Mouse (Mus musculus): Measurements from ENCODE around the gene Tenm4. TPM values are rescaled to one million over a fixed set of nuclear protein-coding genes. Genes with fewer than 3 reads are reported as not detected.

Tenm4 gene
- polyA plus RNA-seq, 1 experiment: 9.8 TPM

GRCm38 (mm10) chr7:96212592-96213541 is 41.8 kb downstream of the Tenm4 start:
- peak overlapping the region; percentile 61 for H3K4me3 ChIP-seq (ENCODE audit: insufficient read depth, low read depth, low read length)
- H3K27ac ChIP-seq (replicated peaks; ENCODE audit: low read depth, low read length): peak overlapping the region; percentile 1; the same call in 1 of the 2 replicates
- H3K4me1 ChIP-seq (ENCODE audit: control insufficient read depth, insufficient read depth, insufficient read length, low read length): peaks cover 4% of the 10 kb centered on the region; the same call in 1 of the 2 replicates

DNA sequence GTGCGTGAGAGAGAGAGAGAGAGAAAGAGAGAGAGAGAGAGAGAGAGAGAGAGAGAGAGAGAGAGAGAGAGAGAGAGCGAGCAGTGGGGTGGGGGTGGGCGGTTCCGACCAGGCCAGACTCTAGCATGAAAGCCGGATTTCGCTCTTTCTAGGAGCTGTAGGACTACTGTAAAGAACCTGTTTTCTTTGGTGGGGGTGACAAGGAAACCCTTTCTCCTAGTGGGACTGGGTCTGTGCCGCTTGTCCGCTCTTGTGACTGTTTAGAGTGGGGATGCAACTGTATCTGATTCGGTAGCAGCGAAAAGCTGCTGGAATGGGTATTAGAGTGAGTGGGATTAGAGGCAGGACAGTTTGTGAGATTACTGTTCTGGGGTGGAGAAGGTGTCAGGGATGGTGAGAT is 42.7 kb downstream of the Tenm4 start:
- Histone ChIP-seq H3K27ac (replicated peaks; ENCODE audit: low read depth, low read length) (no peak overlapping the region), H3K4me1 (ENCODE audit: control insufficient read depth, insufficient read depth, insufficient read length, low read length) (peaks cover 4% of the 10 kb centered on the region; the same call in 1 of the 2 replicates), H3K4me3 (ENCODE audit: insufficient read depth, low read depth, low read length) (no peak overlapping the region)

DNA sequence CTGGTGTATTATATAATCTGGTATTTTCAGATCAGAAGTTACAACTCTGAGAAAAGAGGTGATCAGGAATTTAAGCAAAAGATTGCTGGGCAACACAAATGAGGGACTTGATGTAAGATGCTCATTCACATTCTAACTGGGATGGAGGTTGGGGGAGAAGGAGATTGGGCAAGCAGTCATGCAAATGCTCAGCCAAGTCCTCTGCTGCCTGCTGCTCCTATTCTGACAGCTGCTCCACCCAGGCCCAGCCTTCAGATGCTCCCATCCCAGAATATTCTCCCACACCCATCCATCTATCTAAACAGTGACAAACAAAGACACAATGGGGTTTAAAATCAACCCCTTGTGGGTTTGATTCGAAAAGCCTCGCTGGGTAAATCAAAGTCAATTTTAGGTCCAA is 43.8 kb downstream of the Tenm4 start:
- Histone ChIP-seq H3K4me3 (ENCODE audit: insufficient read depth, low read depth, low read length) (no peak overlapping the region), H3K27ac (replicated peaks; ENCODE audit: low read depth, low read length) (no peak overlapping the region)

DNA sequence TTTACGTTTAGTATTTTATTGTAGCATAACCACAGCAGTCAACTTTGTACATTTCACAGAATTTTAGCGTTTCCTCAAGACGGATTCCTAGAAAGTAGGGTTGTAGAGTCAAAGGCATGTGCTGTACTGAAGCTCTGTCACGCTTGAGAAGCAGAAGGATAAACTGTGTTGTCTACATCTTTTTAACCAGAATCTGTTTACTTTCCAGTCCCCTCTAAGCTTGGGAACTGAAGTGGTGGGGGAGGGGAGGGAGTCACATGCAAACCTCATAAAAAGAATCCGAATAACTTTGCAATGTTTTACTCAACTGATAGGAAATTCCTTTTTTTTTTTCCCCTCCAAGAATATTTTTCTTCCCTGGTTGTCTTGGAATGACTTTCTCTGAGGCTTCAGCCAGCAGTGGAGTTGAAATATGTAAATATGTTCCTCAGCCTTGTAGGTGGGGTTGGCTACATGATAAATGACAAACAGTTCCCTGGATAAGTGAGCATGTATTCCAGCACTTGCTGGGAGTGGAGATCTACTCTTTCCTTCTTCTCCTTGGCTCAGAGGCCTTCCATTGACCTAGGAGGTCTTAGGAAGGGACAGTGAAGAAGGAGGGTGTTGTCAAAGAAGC is 45.0 kb downstream of the Tenm4 start:
- Histone ChIP-seq H3K4me3 (ENCODE audit: insufficient read depth, low read depth, low read length) (no peak overlapping the region), H3K4me1 (ENCODE audit: control insufficient read depth, insufficient read depth, insufficient read length, low read length) (peaks cover 4% of the 10 kb centered on the region; the same call in 1 of the 2 replicates), H3K27ac (replicated peaks; ENCODE audit: low read depth, low read length) (no peak overlapping the region)

More for the DNA sequence above, 43.8 kb downstream of the Tenm4 start:
- peaks cover 4% of the 10 kb centered on the region; the same call in 1 of the 2 replicates for H3K4me1 ChIP-seq (ENCODE audit: control insufficient read depth, insufficient read depth, insufficient read length, low read length)

- Histone ChIP-seq H3K27ac (replicated peaks; ENCODE audit: low read depth, low read length) (no peak overlapping the region), H3K4me1 (ENCODE audit: control insufficient read depth, insufficient read depth, insufficient read length, low read length) (no peaks in the 10 kb centered on the region), H3K4me3 (ENCODE audit: insufficient read depth, low read depth, low read length) (no peak overlapping the region)
Observed at GRCm38 (mm10) chr7:96219386-96219785, 48.3 kb downstream of the Tenm4 start.

- Histone ChIP-seq H3K27ac (replicated peaks; ENCODE audit: low read depth, low read length) (no peak overlapping the region), H3K4me3 (ENCODE audit: insufficient read depth, low read depth, low read length) (no peak overlapping the region), H3K4me1 (ENCODE audit: control insufficient read depth, insufficient read depth, insufficient read length, low read length) (no peaks in the 10 kb centered on the region)
Observed at GRCm38 (mm10) chr7:96220647-96221046, 49.6 kb downstream of the Tenm4 start.

DNA sequence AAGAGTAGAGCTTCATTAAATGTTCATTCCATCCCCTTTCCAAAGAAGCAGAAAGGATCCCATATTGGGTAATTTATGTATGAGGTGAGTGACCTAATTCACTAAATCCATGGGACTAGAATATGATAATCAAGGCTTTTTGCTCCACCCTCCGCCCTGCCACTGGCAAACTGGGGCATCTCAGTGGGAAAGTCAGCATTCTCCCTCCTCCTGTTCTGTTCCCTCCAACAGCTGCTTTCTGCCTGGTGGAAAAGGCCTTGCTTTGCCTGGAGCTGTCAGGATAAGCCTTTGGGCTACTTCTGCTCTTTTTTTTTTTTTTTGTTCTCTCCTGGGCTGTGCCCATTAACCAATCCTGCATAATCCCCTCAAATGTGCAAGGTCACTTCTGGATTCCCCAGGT is 51.5 kb downstream of the Tenm4 start:
- no peaks in the 10 kb centered on the region; the same call in 1 of the 2 replicates for H3K4me1 ChIP-seq (ENCODE audit: control insufficient read depth, insufficient read depth, insufficient read length, low read length)
- no peak overlapping the region for H3K4me3 ChIP-seq (ENCODE audit: insufficient read depth, low read depth, low read length)
- no peak overlapping the region for H3K27ac ChIP-seq (replicated peaks; ENCODE audit: low read depth, low read length)

DNA sequence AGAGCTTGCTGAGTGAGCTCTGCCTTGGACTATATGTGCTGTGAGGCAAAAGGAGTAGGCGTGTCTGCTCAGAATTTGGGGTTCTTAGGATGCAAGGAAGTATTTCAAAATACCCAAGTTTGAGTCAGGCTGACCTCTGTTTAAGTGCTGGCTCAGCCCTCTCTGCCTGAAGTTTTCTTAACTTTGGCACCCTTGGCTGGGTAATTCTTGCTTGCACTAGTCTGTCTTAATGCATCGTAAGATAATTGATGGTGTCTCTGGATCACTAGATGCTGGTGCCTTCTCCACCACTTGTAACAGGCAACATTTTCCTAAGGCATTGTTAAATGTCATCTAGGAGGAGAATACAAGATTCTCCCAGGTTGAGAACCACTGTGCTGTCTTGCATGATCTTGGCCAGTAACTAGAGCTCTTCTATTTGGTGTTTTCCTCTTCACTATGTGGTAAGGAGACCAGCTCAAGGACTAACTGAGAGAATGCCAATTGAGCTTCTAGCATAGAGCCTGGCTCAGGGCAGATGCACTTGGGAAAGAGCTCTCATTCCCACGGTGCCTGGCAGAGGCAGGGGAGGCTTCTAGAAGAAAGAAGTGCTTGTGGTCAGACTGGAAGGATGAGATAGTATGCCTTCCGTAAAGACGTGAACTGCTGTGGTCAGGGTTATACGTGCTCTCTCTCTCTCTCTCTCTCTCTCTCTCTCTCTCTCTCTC is 57.7 kb downstream of the Tenm4 start:
- no peak overlapping the region for H3K27ac ChIP-seq (replicated peaks; ENCODE audit: low read depth, low read length)
- H3K4me1 ChIP-seq (ENCODE audit: control insufficient read depth, insufficient read depth, insufficient read length, low read length): peaks cover 11% of the 10 kb centered on the region
- no peak overlapping the region for H3K4me3 ChIP-seq (ENCODE audit: insufficient read depth, low read depth, low read length)

GRCm38 (mm10) chr7:96230006-96230719 is 59.1 kb downstream of the Tenm4 start:
- Histone ChIP-seq H3K27ac (replicated peaks; ENCODE audit: low read depth, low read length) (peak overlapping the region; percentile 75), H3K4me3 (ENCODE audit: insufficient read depth, low read depth, low read length) (no peak overlapping the region), H3K4me1 (ENCODE audit: control insufficient read depth, insufficient read depth, insufficient read length, low read length) (peaks cover 11% of the 10 kb centered on the region)

DNA sequence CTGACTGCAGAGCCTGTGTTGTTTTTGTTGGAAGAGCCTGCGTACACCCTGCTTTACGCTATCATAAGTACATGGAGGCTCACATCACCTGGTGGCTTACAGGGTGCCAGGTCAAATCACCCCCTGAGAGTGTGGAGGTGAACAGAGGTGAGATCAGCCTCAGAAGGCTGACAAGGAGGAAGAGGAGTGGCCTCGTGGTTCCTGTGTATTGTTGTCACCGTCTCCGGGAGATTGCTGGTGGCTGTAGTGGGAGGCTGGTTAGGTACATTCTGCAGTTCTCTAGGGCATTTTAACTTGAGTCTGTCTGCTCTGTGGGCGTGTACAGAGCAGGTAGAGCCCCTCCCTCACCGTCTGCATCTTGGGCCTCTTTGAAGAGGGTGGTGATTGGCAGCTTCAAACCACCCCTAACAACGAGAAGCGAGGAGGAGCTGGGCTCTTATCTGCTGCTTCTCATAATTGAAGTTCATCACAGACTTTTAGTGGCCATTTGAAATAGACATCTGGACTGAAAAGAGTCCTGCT is 59.7 kb downstream of the Tenm4 start:
- Histone ChIP-seq H3K4me3 (ENCODE audit: insufficient read depth, low read depth, low read length) (no peak overlapping the region), H3K4me1 (ENCODE audit: control insufficient read depth, insufficient read depth, insufficient read length, low read length) (peaks cover 11% of the 10 kb centered on the region), H3K27ac (replicated peaks; ENCODE audit: low read depth, low read length) (peak overlapping the region; percentile 12; the same call in 1 of the 2 replicates)

DNA sequence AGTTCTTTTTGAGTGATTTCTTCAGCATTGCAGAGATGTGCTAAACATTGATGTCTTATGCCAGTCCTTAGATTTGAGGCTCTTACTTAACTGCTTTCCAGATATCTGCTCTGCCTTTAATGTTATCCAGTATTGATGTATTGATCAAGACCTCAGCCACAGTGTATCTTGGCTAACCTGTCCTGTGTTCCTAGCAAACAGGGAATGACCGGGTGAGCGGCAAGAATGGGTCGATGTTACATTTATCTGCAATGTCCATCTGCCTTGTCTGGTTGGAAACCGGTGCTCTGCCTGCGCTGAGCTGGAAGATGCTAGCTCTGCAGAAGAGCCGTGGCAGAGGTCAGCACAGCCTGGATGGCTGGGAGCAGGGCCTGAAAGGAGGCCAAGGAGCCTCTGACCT is 64.8 kb downstream of the Tenm4 start:
- no peak overlapping the region for H3K4me3 ChIP-seq (ENCODE audit: insufficient read depth, low read depth, low read length)
- H3K27ac ChIP-seq (replicated peaks; ENCODE audit: low read depth, low read length): no peak overlapping the region
- H3K4me1 ChIP-seq (ENCODE audit: control insufficient read depth, insufficient read depth, insufficient read length, low read length): no peaks in the 10 kb centered on the region

DNA sequence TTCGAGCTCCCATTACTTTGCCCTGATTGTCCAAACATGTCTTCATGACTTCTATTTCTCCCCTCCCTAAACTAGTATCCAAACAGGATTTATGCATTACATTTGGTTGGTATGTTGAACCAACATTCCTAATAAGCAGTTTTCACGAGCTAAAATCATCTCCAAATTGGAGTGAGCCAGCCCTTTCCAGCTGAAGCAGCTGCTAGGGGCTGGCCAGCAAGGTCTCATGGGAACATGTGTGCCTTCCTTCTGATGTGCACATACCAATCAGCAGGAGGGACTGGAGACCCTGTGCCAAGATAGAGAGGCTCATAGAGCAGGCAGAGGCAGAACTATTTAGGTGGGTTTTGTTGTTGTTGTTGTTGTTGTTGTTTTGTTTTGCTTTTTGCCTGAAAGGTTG is 69.6 kb downstream of the Tenm4 start:
- Histone ChIP-seq H3K27ac (replicated peaks; ENCODE audit: low read depth, low read length) (no peak overlapping the region), H3K4me1 (ENCODE audit: control insufficient read depth, insufficient read depth, insufficient read length, low read length) (no peaks in the 10 kb centered on the region), H3K4me3 (ENCODE audit: insufficient read depth, low read depth, low read length) (no peak overlapping the region)

DNA sequence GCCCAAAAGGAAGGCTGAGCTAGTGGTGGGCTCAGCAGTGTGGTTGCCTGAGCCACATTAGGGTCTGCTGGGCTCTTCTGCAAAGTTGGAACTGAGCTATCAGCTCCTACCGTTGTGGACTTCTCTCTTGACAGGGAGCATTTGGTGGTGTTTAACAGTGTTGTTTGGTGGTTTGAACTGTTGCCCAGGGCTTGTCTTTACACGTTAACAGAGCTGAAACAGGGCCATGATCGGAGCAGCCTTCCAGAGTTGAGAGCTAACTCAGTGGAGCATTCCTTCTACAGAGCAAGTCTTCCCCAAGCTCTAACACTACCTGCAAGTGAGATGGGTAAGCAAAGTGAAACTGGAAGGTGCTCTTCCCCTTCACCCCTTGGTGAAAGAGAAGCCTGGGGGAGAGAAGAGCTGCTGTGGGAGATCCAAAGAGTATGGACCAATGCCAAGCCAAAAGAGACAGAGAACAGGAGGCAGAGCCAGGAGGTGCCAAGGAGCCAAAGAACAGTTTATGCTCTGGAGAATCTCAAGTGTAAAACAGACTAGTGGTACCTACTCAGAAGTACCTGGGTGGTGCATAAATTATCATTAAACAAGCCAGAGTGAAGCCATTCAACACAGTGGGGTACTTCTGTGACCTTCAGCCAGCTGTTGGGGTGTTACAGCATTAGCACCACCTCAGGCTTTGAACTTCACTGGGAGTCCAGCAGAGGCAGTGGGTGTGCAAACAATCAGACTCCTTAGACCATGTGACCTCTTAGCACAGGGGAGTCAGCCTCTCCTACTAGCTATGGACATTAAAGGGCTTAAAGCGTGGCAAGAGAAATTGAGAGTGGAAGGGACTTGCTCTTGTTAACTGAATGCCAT is 71.5 kb downstream of the Tenm4 start:
- Histone ChIP-seq H3K4me3 (ENCODE audit: insufficient read depth, low read depth, low read length) (no peak overlapping the region), H3K4me1 (ENCODE audit: control insufficient read depth, insufficient read depth, insufficient read length, low read length) (no peaks in the 10 kb centered on the region), H3K27ac (replicated peaks; ENCODE audit: low read depth, low read length) (no peak overlapping the region)

- Histone ChIP-seq H3K27ac (replicated peaks; ENCODE audit: low read depth, low read length) (no peak overlapping the region), H3K4me3 (ENCODE audit: insufficient read depth, low read depth, low read length) (no peak overlapping the region), H3K4me1 (ENCODE audit: control insufficient read depth, insufficient read depth, insufficient read length, low read length) (no peaks in the 10 kb centered on the region)
Observed at GRCm38 (mm10) chr7:96244796-96245195, 73.8 kb downstream of the Tenm4 start.

Measured in brown adipose tissue, adult 24 weeks (tissue).